Mouse (Mus musculus) retina, postnatal 7 days (tissue): ENCODE measurements around the gene Gm49396.
A peak's percentile ranks its signal among the peaks of the same experiment; 100 is the strongest.

ENCODE experiments used
- DNase-seq: peaks from one replicate; pipeline ENCODE4 v3.0.0-alpha.2; 2012; ENCODE audit warnings: low read depth, low spot score

The Gm49396 gene

GRCm38 (mm10) chr7:30552102-30553020, 10.8 kb upstream of the Gm49396 start, which contains the start of the genes Hspb6 and Proser3:
TSS of gene Hspb6 (plus strand) at chr7:30552178.
TSS of gene Proser3 (minus strand) at chr7:30552299.
- peak; percentile 91 for DNase-seq

GRCm38 (mm10) chr7:30553021-30553589, 10.0 kb upstream of the Gm49396 start:
- no peak for DNase-seq

- no peak for DNase-seq
These were observed 9.1 kb upstream of the Gm49396 start for GRCm38 (mm10) chr7:30553810-30554584.

GRCm38 (mm10) chr7:30556894-30557536, 6.1 kb upstream of the Gm49396 start:
- DNase-seq = no peak

- DNase-seq = no peak
These were observed 5.1 kb upstream of the Gm49396 start for GRCm38 (mm10) chr7:30557901-30558514.

GRCm38 (mm10) chr7:30558656-30559442, 4.3 kb upstream of the Gm49396 start:
- no peak for DNase-seq

- peak; percentile 95 for DNase-seq
These were observed 3.6 kb upstream of the Gm49396 start, which contains the start of gene Lin37 for GRCm38 (mm10) chr7:30559443-30559954. TSS of gene Lin37 (minus strand) at chr7:30559838.

- no peak for DNase-seq
These were observed 2.8 kb upstream of the Gm49396 start for GRCm38 (mm10) chr7:30560296-30560695.

GRCm38 (mm10) chr7:30562526-30563116, 523 bp upstream of the Gm49396 start:
- no peak for DNase-seq

- DNase-seq = no peak
These were observed 749 bp downstream of the Gm49396 start for GRCm38 (mm10) chr7:30563906-30564280.

GRCm38 (mm10) chr7:30564970-30565571, 1.9 kb downstream of the Gm49396 start, which contains the start of gene Igflr1:
TSS of gene Igflr1 (plus strand) at chr7:30565427.
- DNase-seq = no peak

- DNase-seq = no peak
These were observed 2.9 kb downstream of the Gm49396 start for GRCm38 (mm10) chr7:30566033-30566432.

GRCm38 (mm10) chr7:30567555-30567954, 4.4 kb downstream of the Gm49396 start:
- DNase-seq = no peak

GRCm38 (mm10) chr7:30572389-30572788, 9.2 kb downstream of the Gm49396 start:
- DNase-seq = no peak

- DNase-seq = no peak
These were observed 9.8 kb downstream of the Gm49396 start for GRCm38 (mm10) chr7:30572969-30573368.

- no peak for DNase-seq
These were observed 16.8 kb downstream of the Gm49396 start for GRCm38 (mm10) chr7:30579950-30580349.

GRCm38 (mm10) chr7:30581547-30581946, 18.4 kb downstream of the Gm49396 start:
- no peak for DNase-seq

GRCm38 (mm10) chr7:30584339-30584738, 21.2 kb downstream of the Gm49396 start:
- DNase-seq = no peak

GRCm38 (mm10) chr7:30585170-30585569, 22.0 kb downstream of the Gm49396 start:
- DNase-seq = no peak
